Mouse (Mus musculus) layer of hippocampus, adult 18-20 months (tissue): ENCODE measurements around the gene Trim3. TPM values are rescaled to one million over a fixed set of nuclear protein-coding genes. Genes with fewer than 3 reads are reported as not detected.

Experiments
- DNase-seq, 2 experiments: peaks; one replicate each; pipeline ENCODE4 v3.0.0; 2022; ENCODE audit warnings: low spot score in 2 of 2
- long read RNA-seq: library from polyadenylated mRNA; stranded (forward); transcript quantifications from one replicate; pipeline ENCODE4 v2.0.0, GENCODE M21; 2021
- total RNA-seq, 2 experiments: library from RNA; stranded (reverse); gene quantifications; 2 replicates each; pipeline ENCODE4 v1.2.3; 2021

The Trim3 gene
- total RNA-seq: 100 to 1,000 TPM; 122 to 136 TPM
- long read RNA-seq, transcript Trim3-201 (12 exons, 3,016 nt): minor isoform, 26 of 179 reads
- long read RNA-seq, transcript Trim3-202 (12 exons, 2,841 nt): major isoform, 92 of 179 reads
- long read RNA-seq, partial matches to known transcripts: 22 of 179 reads
- long read RNA-seq, other reads (novel, unspliced or antisense): 38 of 179 reads

- DNase-seq: peak; percentile 87 to 91
Measured at GRCm38 (mm10) chr7:105633127-105633800, at the start of gene Trim3. Gene Trim3 (minus strand): TSS chr7:105633571.

DNA sequence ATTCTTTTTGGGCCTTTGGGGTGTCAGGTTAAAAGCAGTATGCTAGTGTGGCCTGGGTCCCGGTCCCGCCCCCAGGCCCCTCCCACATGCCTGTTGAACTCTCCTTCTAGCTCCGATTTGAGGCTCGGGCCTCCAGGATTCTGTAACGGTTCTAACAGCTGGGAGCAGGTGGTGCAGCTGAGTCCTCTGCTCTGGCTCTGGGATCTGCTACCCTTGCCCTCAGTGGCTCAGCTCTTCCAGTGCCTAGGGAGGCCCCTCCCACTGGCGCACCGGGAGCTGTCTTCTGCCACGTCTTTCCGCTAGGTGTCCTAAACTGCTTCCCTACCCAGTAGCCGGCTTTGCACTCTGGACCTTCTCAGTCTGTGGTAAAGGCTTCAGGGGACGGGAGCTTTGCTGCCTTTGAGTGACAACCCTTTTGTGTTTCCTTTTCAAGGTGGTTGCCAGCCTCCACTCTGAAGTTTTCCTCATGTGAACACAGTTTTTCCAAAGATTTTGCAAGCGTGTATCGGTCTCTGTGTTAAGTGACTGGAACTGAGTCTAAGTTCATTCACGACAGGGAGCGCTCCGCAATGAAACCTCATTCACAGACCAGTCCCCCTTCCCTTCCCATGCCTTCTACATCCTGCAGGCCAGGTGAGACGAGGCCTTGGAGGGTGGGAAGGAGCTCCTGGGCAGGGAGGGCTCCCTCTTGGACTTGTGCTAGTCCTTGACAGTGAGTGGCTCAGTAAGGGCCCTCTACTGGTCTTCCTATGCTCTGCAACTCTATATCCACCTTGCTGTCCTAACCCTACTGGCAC, 17.5 kb upstream of the Trim3 start, which contains the start of gene Dnhd1:
Dnhd1 (plus strand) TSS at position 189 of the 797 bp plus-strand sequence.
- peak in 1 of 2 experiments; percentile 71 for DNase-seq

DNA sequence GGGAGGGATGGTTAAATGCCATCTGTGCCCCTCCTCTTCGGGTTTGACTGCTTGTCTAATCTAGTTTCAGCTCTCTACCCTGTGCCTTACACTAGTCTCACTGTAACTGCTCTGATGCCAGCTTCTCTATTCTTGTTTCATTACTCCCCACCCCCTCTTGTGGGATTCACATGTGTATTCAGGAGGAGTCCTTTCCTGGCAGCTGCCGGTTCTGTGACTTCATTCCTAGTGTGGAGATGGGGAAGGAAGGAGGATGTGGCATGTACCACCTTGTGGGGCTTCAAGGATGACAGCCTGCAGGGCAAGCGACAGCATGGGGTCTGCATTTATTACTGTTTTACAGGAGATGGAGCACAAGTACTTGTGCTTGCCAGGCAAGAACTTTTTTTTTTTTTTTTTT, 8.6 kb upstream of the Trim3 start:
- DNase-seq: no peak

GRCm38 (mm10) chr7:105640894-105641255, 7.5 kb upstream of the Trim3 start:
- no peak for DNase-seq

GRCm38 (mm10) chr7:105640233-105640893, 7.0 kb upstream of the Trim3 start, which contains the start of the genes Arfip2 and Gm45799:
Gene Arfip2 (minus strand): TSS chr7:105640416.
Gene Gm45799 (plus strand): TSS chr7:105640552.
- peak; percentile 96 to 99 for DNase-seq

GRCm38 (mm10) chr7:105639756-105640155, 6.4 kb upstream of the Trim3 start, which contains the start of gene Timm10b:
Gene Timm10b (plus strand): TSS chr7:105640056.
- no peak for DNase-seq

DNA sequence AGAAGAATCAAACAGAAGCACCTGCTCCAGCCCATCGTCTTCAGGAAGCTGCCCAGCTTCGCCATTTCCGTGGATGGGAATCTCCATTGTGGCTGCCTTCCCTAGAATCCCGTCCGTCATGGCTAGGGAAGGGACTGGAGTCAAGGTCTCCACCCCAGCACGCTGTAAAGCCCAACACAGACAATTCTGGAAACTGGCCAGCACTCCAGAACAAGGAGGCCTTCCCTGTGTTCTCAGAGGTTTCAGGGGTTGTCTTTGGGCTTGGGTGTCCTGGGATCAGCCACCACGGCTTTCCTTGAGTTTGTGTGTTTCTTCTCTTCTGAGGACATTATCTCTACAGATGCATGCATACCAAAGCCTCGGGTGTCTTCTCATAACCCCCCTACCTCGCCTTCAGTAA, 5.9 kb upstream of the Trim3 start:
- DNase-seq: no peak

DNA sequence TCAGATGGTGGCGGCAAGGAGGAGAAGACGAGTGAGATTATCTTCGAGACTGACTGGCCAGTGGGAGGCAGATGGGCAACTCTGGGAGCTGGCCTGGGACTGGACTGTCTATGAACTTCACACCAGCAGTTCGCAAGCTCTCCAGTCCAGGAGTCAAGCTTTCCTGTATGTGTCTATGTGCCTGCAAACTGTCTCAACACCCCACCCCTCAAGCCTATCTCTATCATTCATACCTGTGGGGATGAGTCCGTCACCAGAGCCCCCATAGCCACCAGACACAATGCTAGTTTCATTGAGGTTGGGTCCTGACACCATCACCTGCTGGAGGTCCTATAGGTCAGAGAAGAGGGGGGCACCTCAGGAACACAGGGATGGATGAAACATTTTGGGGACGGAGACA, 5.4 kb upstream of the Trim3 start:
- no peak for DNase-seq

DNA sequence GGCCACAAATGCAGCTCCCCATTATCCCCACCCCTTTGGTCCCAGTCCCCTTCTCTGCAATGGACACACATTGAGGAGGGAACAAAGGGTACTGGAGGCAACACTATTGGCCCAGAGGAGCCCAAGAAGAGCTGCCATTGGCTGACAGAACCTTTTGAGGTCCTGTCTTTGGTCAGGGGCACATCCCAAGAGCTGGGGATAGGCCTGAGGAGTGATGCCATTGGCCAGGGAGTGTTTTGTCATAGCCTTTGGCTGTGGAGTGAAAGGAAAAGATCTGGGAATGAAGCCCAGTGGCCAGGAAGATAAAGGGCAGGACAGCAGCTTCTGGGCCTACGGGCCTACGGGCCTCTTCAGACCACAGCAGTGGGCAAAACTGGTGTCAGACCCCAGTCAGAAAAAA, 2.4 kb upstream of the Trim3 start:
- no peak for DNase-seq

DNA sequence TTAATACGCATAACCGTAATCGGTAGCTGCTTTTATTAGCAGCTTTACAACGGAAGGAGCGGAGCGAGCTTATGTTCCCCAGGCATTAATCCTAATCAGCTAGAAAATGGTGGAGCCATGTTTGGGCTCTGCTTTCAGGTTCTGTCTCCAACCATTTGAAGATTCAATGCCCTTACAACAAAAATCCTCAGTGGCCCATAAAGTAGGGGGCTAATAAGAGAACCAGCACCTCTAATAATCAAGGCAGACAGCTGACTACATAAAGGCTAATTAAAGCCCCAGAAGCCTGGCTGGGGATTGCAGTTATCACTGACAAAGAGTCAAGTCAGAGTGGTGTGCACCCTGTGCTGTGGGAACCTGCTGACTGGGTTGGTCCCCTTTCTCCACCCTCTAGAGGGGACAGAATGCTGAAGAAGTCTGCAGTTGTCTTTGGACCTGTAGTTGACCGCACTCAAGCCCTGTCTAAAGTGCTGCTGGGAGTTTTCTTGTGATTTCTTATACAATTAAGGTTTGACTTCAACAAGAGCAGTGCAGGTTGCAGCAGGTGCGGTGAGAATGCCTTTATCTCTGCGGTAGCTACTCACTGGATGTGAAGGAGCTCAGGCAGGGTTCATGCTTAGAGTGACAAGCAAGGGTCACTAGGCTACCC, 1.0 kb upstream of the Trim3 start:
- DNase-seq: no peak

- no peak for DNase-seq
Measured at GRCm38 (mm10) chr7:105633801-105634135, 397 bp upstream of the Trim3 start.

DNA sequence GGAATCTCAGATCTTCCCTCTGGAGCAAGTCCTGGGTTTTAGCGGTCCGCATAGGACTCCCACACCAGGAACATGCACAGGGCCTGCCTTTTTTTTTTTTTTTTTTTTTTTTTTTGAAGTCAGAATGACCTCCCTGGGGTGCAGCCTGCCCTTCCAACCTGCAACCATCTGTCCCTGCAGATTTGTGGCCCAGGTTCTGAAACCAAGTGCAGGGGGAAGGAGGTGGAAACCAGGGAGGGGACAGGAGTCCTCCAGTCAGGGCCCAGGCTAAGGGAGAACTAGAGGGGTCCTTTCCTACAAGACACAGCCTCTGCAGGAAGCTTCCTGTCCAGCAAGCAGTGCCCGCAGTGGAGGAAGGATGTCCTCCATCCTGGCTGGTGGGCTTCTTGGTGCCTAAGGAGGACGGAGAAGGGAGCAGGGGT, 809 bp downstream of the Trim3 start:
- no peak for DNase-seq

- peak in 1 of 2 experiments; percentile 60 for DNase-seq
Measured at GRCm38 (mm10) chr7:105628633-105629032, 4.7 kb downstream of the Trim3 start.

DNA sequence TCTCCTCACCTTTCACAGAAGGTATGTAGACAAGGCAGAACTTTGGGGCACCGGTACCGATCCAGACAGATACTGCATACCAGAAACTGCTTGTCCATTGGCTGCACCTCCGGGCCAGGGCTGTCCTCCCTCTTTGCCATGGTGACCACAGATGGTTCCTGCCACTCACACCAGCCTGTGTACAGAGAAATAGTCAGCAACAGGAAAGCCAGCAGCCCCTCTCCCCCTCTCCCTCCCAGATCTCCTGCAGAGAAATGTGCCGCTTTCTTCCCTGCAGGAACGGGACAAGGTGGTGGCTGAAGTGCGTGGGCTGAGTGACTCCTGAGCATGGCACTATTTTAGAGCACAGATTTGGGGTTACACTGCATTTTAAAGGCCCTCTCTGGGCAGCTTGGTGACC, 8.0 kb downstream of the Trim3 start:
- no peak for DNase-seq

DNA sequence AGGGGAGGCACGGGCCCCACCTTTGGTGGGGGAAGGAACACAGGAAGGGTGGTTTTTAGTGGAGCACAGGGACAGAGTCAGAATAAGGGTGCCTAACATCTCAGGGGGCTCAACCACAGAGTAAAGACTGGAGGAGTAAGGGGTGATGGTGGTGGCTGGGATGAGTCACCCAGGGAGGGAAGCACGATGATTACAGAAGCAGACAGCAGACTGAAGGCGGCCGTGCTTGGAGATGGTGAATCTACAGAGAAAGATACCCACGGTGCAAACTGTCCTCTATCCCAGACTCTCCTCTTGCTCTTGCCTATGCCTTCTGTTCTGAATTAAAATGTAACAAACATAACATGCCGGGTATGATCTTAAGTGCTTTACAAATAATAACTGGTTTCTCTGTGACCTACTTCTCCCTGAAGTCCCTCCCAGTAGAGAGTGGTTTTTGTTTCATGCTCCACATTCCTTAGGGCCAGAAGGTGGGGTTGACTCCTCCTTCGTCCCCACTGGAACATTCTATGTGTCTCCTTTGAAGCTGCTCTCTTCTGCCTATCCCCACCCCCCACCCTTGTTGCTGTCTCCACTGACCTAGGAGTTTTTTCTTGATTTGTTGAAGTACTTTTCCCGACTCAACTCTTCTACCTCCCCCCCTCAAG, 11.6 kb downstream of the Trim3 start:
- peak in 1 of 2 experiments; percentile 56 for DNase-seq

DNA sequence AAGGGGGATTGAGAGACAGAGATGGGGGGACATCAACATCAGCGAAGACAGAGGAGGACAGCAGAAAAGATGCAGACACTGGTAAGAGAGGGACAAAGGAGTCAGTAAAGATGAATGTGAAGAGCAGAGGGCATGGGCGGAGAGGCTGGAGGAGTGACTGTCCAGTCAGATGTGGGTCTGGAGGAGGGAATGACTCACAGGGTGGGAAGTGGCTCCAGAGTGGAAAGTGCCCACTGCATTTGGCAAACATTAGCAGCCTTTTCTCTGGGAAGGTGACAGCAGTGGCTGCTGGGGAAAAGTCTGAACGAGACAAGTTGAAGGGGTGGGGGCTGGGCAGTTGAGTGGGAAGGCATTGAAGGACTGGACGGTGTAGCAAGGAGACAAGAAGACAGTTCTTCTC, 12.3 kb downstream of the Trim3 start:
- no peak for DNase-seq

- no peak for DNase-seq
Measured at GRCm38 (mm10) chr7:105619701-105620100, 13.7 kb downstream of the Trim3 start.

- no peak for DNase-seq
Measured at GRCm38 (mm10) chr7:105617810-105618209, 15.6 kb downstream of the Trim3 start.

GRCm38 (mm10) chr7:105616561-105616960, 16.8 kb downstream of the Trim3 start:
- no peak for DNase-seq

DNA sequence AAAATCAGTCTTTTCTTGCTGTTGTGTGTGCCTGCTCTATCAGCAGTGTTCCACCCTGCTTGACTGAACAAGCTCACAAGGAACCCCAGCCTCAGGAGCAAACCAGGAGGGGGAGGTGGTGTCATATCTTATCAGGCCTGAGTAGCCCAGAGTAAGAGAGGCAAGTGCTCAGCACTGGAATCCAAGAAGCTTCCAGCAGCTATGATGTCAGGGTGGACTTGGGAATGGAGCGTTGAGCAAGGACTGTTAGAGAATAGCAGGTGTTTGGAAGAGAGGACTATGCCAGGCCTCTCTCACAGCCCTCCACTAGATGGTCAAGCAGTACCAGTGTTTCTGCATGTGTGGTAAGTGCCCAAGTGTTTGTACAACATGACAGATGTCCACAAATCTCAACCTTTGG, 17.7 kb downstream of the Trim3 start:
- no peak for DNase-seq

DNA sequence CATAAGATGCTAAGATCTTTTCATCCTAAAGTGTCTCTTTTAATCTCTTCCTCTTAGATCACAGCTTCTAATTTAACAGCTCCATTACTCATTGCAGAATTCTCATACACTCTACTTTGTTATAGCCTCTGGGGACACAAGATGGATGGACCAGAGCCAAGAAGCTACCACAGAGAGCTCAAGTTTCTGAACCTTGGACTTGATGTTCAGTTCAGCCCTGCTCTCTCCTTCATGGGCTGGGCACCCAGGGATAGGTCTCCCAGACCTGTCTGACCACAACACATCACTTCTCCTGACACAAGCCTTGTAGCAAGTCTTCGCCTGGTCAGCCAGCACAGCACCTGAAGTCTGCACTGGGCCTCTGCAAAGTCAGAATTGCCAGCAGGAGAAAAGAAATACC, 19.0 kb downstream of the Trim3 start:
- DNase-seq: no peak
